Mouse (Mus musculus): Measurements from ENCODE around the gene Cyp46a1.

GRCm38 (mm10) chr12:108305812-108306794 is 28.1 kb upstream of the Cyp46a1 start, which contains the start of gene Hhipl1:
- TF ChIP-seq POLR2A (IDR thresholded peaks at IDR 0.05; ENCODE audit: borderline replicate concordance, control insufficient read depth, low read depth, low read length) (no peak), CTCF (IDR thresholded peaks at IDR 0.05; ENCODE audit: control insufficient read depth, insufficient read depth, low read length) (no peak)

Data from bone marrow, adult 2 months (tissue).